Mouse (Mus musculus): Measurements from ENCODE around the gene Bst2.

Bst2 gene

DNA sequence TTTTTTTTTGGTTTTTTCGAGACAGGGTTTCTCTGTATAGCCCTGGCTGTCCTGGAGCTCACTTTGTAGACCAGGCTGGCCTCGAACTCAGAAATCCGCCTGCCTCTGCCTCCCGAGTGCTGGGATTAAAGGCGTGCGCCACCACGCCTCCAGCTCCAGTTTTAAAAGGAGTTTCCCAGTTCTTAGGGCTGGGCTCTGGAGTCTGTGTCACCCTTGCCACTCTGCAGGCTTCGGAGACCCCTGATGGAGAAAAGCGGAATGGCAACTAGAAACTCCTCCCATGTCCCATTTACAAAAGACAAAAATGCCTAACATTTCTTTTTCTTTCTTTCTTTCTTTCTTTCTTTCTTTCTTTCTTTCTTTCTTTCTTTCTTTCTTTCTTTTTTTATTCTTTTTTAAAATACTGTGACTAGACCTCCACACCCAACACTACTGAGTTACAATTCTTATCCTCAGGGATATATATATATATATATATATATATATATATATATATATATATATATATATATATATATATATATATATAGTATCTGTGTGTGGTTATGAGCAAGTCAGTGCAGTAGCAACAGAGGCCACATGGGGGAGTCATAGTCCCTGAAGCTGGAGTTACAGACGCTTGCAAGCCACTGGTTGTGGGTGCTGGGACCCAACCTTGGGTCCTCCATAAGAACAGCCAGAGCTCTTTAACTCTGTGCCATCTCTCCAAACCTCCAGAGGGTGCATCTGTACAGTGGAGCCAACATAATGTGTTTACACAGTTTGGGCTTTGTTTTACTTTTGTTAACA, 18.0 kb downstream of the Bst2 start:
- peak; percentile 80 for DNase-seq (ENCODE audit: low read depth, low spot score)

DNA sequence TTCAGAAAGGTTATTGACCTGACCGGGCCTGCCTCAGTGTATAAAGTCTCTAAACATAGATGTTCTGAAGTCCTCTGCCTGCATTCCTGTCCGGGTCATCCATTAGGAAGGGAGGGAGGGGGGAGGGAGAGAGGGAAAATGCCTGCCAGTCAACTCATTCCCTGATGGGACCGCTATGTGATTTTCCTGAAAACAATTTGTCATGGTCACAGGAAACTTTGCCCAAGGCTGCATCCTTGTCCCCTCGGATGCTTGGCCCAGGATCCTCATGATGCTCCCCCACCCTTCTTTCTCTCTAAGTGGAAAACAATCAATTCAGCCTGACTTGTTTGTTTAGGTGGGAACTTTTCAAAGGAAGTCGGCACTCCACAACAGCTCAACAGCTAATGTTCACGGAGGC, 20.5 kb downstream of the Bst2 start:
- DNase-seq (ENCODE audit: low read depth, low spot score), result no peak

GRCm38 (mm10) chr8:71515043-71515442, 22.2 kb downstream of the Bst2 start:
- peak; percentile 70 for DNase-seq (ENCODE audit: low read depth, low spot score)

DNA sequence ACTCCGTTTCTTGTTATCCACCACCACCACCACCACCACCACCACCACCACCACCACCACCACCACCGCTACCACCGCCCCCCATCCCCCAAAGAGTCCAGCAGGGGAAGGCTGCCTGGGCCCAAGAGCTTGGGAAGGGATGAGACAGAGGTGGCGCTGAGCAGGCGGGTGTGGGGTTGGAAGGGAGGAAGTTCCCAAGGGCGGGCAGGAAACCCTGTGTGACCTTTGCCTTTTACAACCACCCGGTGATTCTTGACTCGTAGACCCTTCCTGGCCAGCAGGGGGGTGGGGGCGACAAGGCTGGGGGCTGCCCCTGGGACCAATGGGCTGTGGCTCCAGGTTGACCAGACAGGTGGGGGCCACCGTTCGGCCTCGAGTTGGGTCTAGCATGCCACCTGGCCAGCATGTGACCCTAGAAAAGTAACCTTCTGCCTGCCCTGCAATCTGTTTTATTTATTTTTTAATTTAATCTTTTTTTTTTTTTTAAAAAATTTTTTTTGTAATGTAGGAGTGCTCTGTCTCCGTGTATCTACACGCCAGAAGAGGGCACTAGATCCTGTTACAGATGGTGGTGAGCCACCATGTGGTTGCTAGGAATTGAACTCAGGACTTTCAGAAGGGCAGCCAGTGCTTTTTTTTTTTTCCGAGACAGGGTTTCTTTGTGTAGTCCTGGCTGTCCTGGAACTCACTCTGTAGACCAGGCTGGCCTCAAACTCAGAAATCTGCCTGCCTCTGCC, 24.1 kb downstream of the Bst2 start:
- DNase-seq (ENCODE audit: low read depth, low spot score), result peak; percentile 48

- DNase-seq (ENCODE audit: low read depth, low spot score), result no peak
These were observed 25.6 kb downstream of the Bst2 start, which contains the start of gene Plvap for GRCm38 (mm10) chr8:71511644-71512043. TSS of gene Plvap (minus strand) at chr8:71511752.

- no peak for DNase-seq (ENCODE audit: low read depth, low spot score)
These were observed 27.9 kb downstream of the Bst2 start for GRCm38 (mm10) chr8:71509316-71509715.

GRCm38 (mm10) chr8:71507589-71508104, 29.6 kb downstream of the Bst2 start:
- peak; percentile 96 for DNase-seq (ENCODE audit: low read depth, low spot score)

DNA sequence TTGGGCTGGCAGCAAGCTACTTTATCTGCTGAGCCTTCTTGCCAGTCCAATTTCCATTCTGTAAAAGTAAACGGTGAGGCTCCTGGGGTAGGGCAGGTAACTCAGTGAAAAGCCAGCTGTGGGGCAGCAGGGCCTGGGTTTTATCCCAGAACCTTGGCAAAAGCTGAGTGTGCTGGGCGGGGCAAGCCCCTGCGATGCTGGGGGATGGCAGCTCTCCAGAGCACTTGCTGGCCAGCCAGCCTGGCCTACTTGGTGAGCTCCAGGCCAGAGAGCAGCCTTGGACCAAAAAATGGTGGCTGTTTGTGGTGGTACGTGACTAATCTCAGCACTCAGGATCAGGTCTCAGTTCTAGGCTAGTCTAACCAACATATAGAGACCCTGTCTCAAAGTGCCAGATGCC, 31.3 kb downstream of the Bst2 start:
- no peak for DNase-seq (ENCODE audit: low read depth, low spot score)

- DNase-seq (ENCODE audit: low read depth, low spot score), result no peak
These were observed 31.9 kb downstream of the Bst2 start for GRCm38 (mm10) chr8:71505326-71505725.

DNA sequence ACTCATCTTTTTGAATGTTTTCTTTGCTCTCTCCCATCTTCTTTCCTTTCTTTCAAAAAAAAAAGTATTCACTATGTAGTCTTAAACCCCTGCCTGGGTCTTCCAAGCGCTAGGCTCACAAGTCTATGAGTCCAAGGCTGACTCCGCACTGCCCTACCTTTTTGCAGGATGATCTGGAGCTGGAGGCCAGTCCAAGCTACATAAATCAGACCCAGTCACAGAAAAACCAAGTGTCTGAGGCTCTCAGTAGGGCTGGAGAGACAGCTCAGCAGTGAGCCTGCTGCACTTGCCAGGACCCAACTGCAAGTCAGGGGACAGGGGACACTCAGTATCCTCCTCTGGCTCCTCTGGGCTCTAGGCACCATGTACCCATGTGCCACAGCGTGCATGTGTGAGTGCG, 32.9 kb downstream of the Bst2 start:
- no peak for DNase-seq (ENCODE audit: low read depth, low spot score)

DNA sequence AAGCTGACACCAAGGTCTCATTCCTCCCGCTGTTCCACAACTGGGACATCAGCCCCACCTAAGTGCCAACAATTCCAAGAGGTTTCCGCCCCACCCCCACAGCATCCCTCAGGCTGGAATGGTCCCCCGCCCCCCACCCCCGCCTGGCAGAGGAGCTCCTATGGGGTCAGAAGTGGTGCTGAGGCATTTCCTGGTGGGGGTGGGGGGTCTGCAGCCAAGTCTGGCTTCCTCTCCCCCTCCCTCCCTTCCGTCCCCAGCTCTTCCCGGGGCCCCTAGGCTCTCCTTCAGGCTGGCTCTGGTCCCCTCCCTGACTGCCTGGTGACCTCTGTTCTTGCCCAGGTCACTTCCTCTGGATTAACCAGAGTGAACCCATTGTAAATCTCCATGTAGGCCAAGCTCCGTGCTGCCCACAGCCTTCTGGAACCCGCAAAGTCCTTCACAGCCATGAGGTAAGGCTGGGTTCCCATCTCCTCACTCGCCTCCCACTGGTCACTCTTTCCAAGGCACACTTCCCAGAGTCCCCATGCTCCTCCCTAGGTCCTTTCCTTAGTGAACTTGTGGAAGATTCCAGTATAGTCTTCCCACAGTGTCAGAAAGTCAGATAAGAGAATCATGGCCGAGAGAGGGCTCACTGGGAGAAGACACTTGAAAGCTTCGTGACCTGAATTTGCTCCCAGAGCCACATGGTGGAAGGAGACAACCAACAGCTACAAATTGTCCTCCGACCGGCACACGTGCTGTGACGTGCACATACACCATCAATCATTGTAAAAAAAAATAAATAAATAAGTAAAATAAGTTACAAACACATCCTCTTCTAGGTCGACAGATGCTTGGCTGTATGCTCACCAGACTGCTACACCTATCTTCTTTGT, 38.2 kb downstream of the Bst2 start:
- peak; percentile 87 for DNase-seq (ENCODE audit: low read depth, low spot score)

DNA sequence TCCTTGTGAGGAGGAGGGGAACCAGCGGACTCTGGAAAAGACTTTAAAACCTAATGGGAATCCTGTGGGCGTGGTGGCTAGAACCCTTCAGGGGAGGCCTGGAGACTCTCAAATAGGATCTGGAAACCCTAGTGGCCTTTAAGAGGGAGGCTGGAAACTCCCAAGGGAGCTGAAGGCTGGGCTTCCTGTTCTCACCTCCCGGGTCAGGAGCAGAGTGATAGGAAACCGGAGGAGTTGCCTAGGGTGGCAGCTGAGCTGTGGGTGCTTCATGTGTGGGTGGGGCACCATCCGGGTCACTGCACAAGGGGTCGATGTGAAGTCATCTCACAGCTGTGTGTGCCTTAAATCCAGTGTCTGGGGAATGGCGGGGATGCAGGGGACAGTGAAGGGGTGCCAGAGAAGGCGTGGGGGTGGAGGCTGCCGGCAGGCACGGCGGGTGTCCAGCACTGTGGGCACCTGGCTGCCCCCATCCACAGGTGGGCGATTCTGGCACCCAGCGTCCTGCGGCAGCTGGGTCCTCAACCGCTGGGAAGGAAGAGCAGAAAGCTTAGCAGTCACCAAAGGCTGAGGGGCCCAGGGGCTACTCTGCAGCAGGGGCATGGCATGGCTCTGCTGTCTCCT, 39.3 kb downstream of the Bst2 start:
- peak; percentile 84 for DNase-seq (ENCODE audit: low read depth, low spot score)

DNA sequence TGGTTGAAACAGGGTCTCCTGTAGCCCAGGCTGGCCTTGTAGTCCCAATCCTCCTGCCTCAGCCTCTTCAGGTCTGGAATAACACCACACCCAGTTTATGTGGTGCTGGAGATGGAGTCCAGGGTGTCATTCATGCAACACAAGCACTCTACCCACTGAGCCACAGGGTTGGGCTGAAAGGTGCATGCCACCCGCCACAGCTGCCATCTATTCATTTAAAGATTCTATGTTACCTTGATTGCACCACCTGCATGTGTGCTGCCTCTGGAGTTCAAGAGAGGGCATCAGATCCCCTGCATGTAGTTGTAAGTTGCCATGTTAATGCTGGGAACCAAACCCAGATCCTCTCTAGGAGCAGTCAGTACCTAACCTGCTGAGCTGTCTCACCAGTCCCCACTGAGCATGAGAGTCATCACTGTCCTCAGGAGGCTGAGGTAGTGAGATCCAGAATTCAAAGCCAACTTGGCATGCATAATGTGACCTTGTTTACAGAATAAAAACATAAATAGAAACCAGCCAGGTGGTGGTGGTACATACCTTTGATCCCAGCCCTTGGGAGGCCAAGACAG, 40.1 kb downstream of the Bst2 start:
- DNase-seq (ENCODE audit: low read depth, low spot score), result no peak

- no peak for DNase-seq (ENCODE audit: low read depth, low spot score)
These were observed 40.8 kb downstream of the Bst2 start for GRCm38 (mm10) chr8:71496481-71496880.

DNA sequence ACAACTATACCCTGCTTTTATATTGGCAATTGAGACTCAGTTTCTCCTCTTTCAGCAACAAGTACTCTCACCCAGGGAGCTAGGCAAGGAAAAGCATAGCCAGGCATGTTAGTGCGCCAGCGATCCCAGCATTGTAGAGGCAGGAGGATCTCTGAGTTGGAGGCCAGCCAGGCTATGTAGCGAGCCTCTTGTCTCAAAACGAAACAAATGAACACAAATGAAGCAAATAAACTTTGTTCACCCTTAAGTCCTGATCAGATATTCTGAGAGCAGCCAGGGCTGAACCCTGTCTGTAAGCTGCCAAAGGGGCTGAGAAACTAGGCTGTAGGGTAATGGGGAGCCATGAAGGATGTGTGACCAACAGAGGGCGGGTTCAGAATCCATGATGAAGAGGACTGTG, 41.4 kb downstream of the Bst2 start:
- DNase-seq (ENCODE audit: low read depth, low spot score), result no peak

DNA sequence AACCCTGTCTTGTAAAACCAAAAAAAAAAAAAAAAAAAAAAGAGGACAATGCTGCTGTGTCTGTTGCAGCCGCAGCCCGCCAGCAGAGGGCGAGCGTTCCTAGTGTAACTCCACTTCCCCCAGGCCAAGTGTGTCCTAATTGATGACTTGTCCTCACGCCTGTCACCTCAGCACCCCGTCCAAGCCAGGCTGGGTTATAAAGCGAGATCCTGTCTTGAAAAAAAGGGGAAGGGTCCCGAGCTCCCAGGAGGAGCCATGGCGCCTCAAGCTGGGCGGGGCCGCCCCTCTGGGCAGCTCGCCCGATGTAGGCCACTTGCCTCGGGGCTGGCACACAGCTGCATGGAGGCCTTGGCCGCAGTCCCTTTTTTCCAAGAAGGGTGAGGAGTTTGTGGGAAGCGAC, 42.2 kb downstream of the Bst2 start:
- DNase-seq (ENCODE audit: low read depth, low spot score), result peak; percentile 87

DNA sequence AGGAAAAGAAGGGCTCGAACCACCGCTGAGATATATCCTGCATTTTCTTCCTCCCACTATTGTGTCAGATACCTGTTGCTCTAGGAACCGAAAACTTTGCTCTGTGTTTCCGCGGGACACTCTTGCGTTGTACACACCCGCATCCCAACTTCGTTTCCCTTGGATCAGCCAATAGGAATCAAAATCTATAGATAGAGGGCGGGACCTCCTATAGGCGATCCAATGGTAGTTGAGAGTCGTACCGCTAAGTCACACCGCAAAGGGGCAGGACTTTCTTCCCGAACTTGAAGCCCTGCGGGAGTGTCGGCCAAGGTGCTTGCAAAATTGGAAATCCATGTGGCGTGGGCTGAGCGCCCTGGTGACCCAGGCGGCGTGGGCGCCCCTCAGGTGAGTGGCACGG, 48.8 kb downstream of the Bst2 start:
- DNase-seq (ENCODE audit: low read depth, low spot score), result peak; percentile 99

DNA sequence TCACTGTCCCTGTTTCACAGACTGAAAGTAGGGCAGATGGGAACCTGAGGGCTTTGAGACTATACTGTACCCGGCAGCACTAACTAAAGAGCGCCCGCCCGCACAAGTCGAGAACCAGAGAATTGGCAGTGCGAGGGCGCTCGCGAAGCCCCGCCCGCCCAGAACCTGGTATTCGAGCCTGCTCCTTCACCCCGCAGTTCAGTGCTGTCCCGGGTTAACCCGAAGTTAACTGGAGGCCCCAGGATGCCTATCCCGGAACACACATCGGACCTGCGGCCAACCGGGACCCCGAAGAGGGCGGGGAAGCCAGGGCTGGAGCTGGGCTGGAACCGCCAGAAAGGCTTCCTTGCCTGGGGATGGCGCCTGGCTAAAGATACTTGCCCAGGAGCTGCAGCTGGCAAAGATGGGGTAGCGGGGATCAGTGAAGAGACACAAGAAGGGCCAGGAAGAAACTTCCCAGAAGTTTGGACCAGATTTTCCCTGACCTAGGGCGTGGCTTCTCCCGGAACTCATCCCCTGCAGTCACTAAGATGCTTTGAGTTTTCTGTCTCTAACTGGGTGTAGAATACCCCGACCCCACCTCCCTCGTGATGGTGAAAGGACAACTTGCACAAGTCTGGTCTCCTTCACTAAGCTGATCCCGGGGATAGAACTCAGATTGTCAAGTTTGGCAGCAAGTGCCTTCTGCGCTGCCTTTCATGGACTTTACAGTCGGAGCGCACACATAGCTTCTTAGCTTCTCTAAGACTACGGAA, 49.4 kb downstream of the Bst2 start, which contains the start of gene Gtpbp3:
Gene Gtpbp3, plus strand, starts transcription at position 413 of the 755 bp plus-strand sequence.
- DNase-seq (ENCODE audit: low read depth, low spot score), result peak; percentile 84

DNA sequence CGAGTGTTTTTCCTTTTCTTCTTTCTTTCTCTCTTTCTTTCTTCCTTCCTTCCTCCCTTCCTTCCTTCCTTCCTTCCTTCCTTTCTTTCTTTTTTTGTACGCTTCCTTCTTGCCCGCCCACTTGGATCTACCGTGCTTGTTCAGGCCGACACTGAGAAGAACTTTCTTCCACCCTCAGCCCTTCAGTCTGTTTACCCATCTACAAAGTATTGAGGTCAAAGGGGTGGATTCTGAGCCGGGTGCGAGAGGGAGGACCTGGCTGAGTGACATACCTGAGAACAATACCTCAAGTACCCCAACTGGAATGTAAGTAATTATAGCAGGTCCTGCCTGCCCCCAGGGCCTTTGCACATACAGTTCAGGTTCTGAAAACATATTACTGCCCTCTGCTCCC, 51.1 kb downstream of the Bst2 start:
- DNase-seq (ENCODE audit: low read depth, low spot score), result peak; percentile 69
